ENCODE assay signal across 16 mouse cellular contexts in genomic region chr3:65843185-65843552, GRCm38 (mm10).
DNase-seq lines count a peak whose midpoint lies in the region; ATAC-seq and TF ChIP-seq lines count a peak whose summit lies in the region.
"Had no signal": no experiment of that assay in that cellular context is flagged by ENCODE, and none has a peak within 500 bp of the region (broad histone marks: within the 10 kb centered on the region; RNA-seq: fewer than 3 reads in every experiment).

No protein-coding gene starts in this region.

- no peak overlapping the region for H3K9ac ChIP-seq in heart, embryonic 13.5 days
- H3K9ac ChIP-seq in heart, postnatal 0 days (replicated peaks; ENCODE audit: low read depth, low read length), result no peak overlapping the region
- H3K9ac ChIP-seq: hindbrain, embryonic 14.5 days; intestine, embryonic 15.5 days had no signal

- no peaks in the 10 kb centered on the region for H3K36me3 ChIP-seq in heart, embryonic 13.5 days
- H3K36me3 ChIP-seq in heart, embryonic 10.5 days, result no peaks in the 10 kb centered on the region
- no peaks in the 10 kb centered on the region for H3K36me3 ChIP-seq in heart, postnatal 0 days (replicated peaks; ENCODE audit: control insufficient read depth, insufficient read depth, low read length)
- H3K36me3 ChIP-seq in myocyte (ENCODE audit: control insufficient read depth, insufficient read depth), result no peaks in the 10 kb centered on the region
- H3K36me3 ChIP-seq: embryonic facial prominence, embryonic 10.5 days; hindbrain, embryonic 10.5 days; intestine, embryonic 15.5 days had no signal

- no peak for ATAC-seq in heart, embryonic 13.5 days (ENCODE audit: extremely low read depth, insufficient number of reproducible peaks, low FRiP score, low TSS enrichment)
- no peak for ATAC-seq in heart, postnatal 0 days (ENCODE audit: insufficient read depth, low read depth)
- ATAC-seq: forebrain, embryonic 14.5 days; intestine, embryonic 15.5 days had no signal

- no peak for TF ChIP-seq POLR2A in myocyte (IDR thresholded peaks at IDR 0.05; ENCODE audit: insufficient read length, low read depth)

- TF ChIP-seq EP300 in heart, postnatal 0 days (IDR thresholded peaks at IDR 0.05; ENCODE audit: low read depth), result no peak

- H3K4me2 ChIP-seq in heart, embryonic 13.5 days, result no peak overlapping the region
- no peak overlapping the region for H3K4me2 ChIP-seq in heart, postnatal 0 days (ENCODE audit: low read depth, low read length)
- peak overlapping the region; percentile 63 for H3K4me2 ChIP-seq in myocyte (ENCODE audit: low read depth)
- H3K4me2 ChIP-seq: hindbrain, embryonic 14.5 days; intestine, embryonic 15.5 days had no signal

- H3ac ChIP-seq in myocyte (ENCODE audit: control insufficient read depth, insufficient read length), result no peak overlapping the region

- H3K27me3 ChIP-seq in heart, embryonic 13.5 days (replicated peaks), result no peaks in the 10 kb centered on the region
- no peaks in the 10 kb centered on the region for H3K27me3 ChIP-seq in heart, embryonic 10.5 days (ENCODE audit: insufficient read depth, poor library complexity, severe bottlenecking)
- no peaks in the 10 kb centered on the region for H3K27me3 ChIP-seq in heart, postnatal 0 days (ENCODE audit: control insufficient read depth, insufficient read depth, low read length)
- H3K27me3 ChIP-seq in myocyte (ENCODE audit: control insufficient read depth, insufficient read depth, insufficient read length), result no peaks in the 10 kb centered on the region
- H3K27me3 ChIP-seq: intestine, embryonic 15.5 days had no signal

- 17% methylated on average over 4 of the region's 4 CpGs for whole genome bisulfite sequencing in heart, embryonic 13.5 days
- 35% methylated on average over 4 of the region's 4 CpGs for WGBS in heart, embryonic 10.5 days
- WGBS in heart, postnatal 0 days, result 12% methylated on average over 4 of the region's 4 CpGs

- no peak for TF ChIP-seq CTCF in heart, postnatal 0 days (IDR thresholded peaks at IDR 0.05; ENCODE audit: low read depth)

- H3K27ac ChIP-seq in heart, embryonic 13.5 days (replicated peaks), result peak overlapping the region; percentile 55
- no peak overlapping the region for H3K27ac ChIP-seq in heart, embryonic 10.5 days
- 0 out of 2 replicates have a peak overlapping the region, but pooled peaks have one; percentile 21 for H3K27ac ChIP-seq in heart, postnatal 0 days (ENCODE audit: low read depth)
- H3K27ac ChIP-seq: embryonic facial prominence, embryonic 10.5 days; hindbrain, embryonic 10.5 days; hindbrain, embryonic 14.5 days; intestine, embryonic 15.5 days had no signal

- no peak overlapping the region for H3K4me3 ChIP-seq in heart, embryonic 13.5 days
- no peak overlapping the region for H3K4me3 ChIP-seq in heart, embryonic 10.5 days
- no peak overlapping the region for H3K4me3 ChIP-seq in heart, postnatal 0 days (ENCODE audit: low read depth, low read length)
- H3K4me3 ChIP-seq in myocyte, result no peak overlapping the region
- H3K4me3 ChIP-seq: embryonic facial prominence, embryonic 10.5 days; hindbrain, embryonic 10.5 days; intestine, embryonic 15.5 days had no signal

- intact Hi-C loops in heart, postnatal 14 days (cut with DNase I), result no loop called here

- H3K9me3 ChIP-seq in heart, embryonic 13.5 days, result no peaks in the 10 kb centered on the region
- no peaks in the 10 kb centered on the region for H3K9me3 ChIP-seq in heart, embryonic 10.5 days
- no peaks in the 10 kb centered on the region for H3K9me3 ChIP-seq in heart, postnatal 0 days (replicated peaks; ENCODE audit: control insufficient read depth, low read length)
- H3K9me3 ChIP-seq: embryonic facial prominence, embryonic 10.5 days; hindbrain, embryonic 10.5 days; intestine, embryonic 15.5 days had no signal

- no peaks in the 10 kb centered on the region for H3K79me2 ChIP-seq in myocyte (ENCODE audit: control insufficient read depth, insufficient read depth)

- H3K4me1 ChIP-seq in heart, embryonic 13.5 days, result peaks cover 64% of the 10 kb centered on the region
- H3K4me1 ChIP-seq in heart, embryonic 10.5 days, result peaks cover 34% of the 10 kb centered on the region; the same call in 1 of the 2 replicates
- H3K4me1 ChIP-seq in heart, postnatal 0 days (ENCODE audit: control insufficient read depth, insufficient read depth), result peaks cover 34% of the 10 kb centered on the region
- H3K4me1 ChIP-seq: embryonic facial prominence, embryonic 10.5 days; intestine, embryonic 15.5 days had no signal

- no peak for DNase-seq in heart, embryonic 10.5 days (ENCODE audit: low spot score)
- DNase-seq in heart, postnatal 0 days (ENCODE audit: low spot score), result no peak
- DNase-seq in heart, postnatal 14 days, result no peak
- DNase-seq in Muller cell, postnatal 12 days (ENCODE audit: inconsistent ontology term), result peak; percentile 26
- DNase-seq: adrenal gland, adult 8-10 months; cerebellum, adult 2 months; cerebellum, postnatal 10 days; gastrocnemius, postnatal 10 days; kidney, adult 18-20 months had no signal

TF ChIP-seq in myocyte, 11 proteins besides CTCF, POLR2A, EP300 and RAD21:
- TF ChIP-seq POLR2AphosphoS2 (IDR thresholded peaks at IDR 0.05; ENCODE audit: insufficient read length, low read depth), result no peak
- no peak for TF ChIP-seq MYOG (IDR thresholded peaks at IDR 0.05; ENCODE audit: control insufficient read depth in 1 of 3, insufficient read depth in 1 of 3, insufficient read length in 2 of 3, low read depth in 2 of 3)
- TF ChIP-seq TCF3 (IDR thresholded peaks at IDR 0.05; ENCODE audit: insufficient read length, low read depth), result no peak
- TF ChIP-seq REST (IDR thresholded peaks at IDR 0.05; ENCODE audit: insufficient read depth, insufficient read length), result no peak
- TF ChIP-seq MAX (IDR thresholded peaks at IDR 0.05; ENCODE audit: low read depth), result no peak
- TF ChIP-seq TCF12 (IDR thresholded peaks at IDR 0.05; ENCODE audit: insufficient read depth, poor library complexity, severe bottlenecking), result no peak
- TF ChIP-seq MYOD1 (IDR thresholded peaks at IDR 0.05; ENCODE audit: control insufficient read depth in 1 of 3, insufficient read length in 2 of 3, low read depth in 2 of 3), result no peak
- TF ChIP-seq E2F4 (IDR thresholded peaks at IDR 0.05; ENCODE audit: insufficient read depth), result no peak
- no peak for TF ChIP-seq USF1 (IDR thresholded peaks at IDR 0.05; ENCODE audit: low read depth)
